Mouse (Mus musculus): ENCODE measurements around the gene Wwox.

DNA sequence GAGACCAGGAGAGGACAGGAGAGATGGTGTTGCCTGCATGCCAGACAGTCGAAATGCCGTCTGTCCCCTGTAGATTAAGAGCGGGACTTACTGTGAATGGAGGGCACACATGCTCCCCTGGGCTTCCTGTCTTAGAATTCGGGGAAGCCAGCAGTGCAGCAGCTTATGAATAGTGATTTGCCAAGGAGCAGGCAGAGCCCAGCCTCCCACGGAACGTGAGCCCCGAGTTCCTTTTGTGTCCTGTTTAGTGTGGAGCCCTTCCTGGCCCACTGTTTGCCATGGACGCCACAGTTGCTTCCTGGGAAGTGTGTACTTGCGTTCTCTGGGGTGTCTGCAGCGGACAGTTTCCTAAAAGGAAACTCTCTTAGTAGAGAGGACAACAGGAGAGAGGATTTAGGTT, 23.9 kb downstream of the Wwox start:
- no peak for TF ChIP-seq CTCF (IDR thresholded peaks at IDR 0.05; ENCODE audit: extremely low read depth, insufficient read depth, low read length)
- TF ChIP-seq POLR2A (IDR thresholded peaks at IDR 0.05; ENCODE audit: extremely low read depth, insufficient read depth, low read length): no peak
